Mouse (Mus musculus) forebrain, embryonic 13.5 days (tissue): ENCODE measurements around the gene 9530002B09Rik. TPM values are rescaled to one million over a fixed set of nuclear protein-coding genes. Genes with fewer than 3 reads are reported as not detected.

Experiments used
- ATAC-seq: fragments of 200-750 bp; cut with Nextera tagmentation; 2 replicates; pipeline ENCODE4 v1.8.0; 2017
- H3K27ac ChIP-seq: fragments of 300-500 bp; sonication (generic); 2 replicates; pipeline ENCODE4 v1.5.1; 2015; ENCODE audit warnings: inconsistent platforms, mild to moderate bottlenecking, moderate library complexity
- H3K27me3 ChIP-seq: fragments of 300-500 bp; sonication (generic); 2 replicates; pipeline ENCODE4 v1.6.1; 2015; ENCODE audit warnings: mild to moderate bottlenecking, inconsistent platforms
- H3K36me3 ChIP-seq: fragments of 300-500 bp; sonication (generic); 2 replicates; pipeline ENCODE4 v1.6.1; 2015; ENCODE audit warnings: mild to moderate bottlenecking, inconsistent platforms; ENCODE audit not compliant: poor library complexity, severe bottlenecking
- H3K4me1 ChIP-seq: fragments of 300-500 bp; sonication (generic); 2 replicates; pipeline ENCODE4 v1.6.1; 2015; ENCODE audit warnings: inconsistent platforms
- H3K4me2 ChIP-seq: fragments of 300-500 bp; sonication (generic); 2 replicates; pipeline ENCODE4 v1.6.1; 2015; ENCODE audit warnings: inconsistent platforms, mild to moderate bottlenecking, moderate library complexity
- H3K4me3 ChIP-seq: fragments of 300-500 bp; sonication (generic); 2 replicates; pipeline ENCODE4 v1.5.1; 2015; ENCODE audit warnings: mild to moderate bottlenecking, inconsistent platforms
- H3K9ac ChIP-seq: fragments of 300-500 bp; sonication (generic); 2 replicates; pipeline ENCODE4 v1.6.1; 2015; ENCODE audit warnings: mild to moderate bottlenecking, inconsistent platforms
- H3K9me3 ChIP-seq: fragments of 300-500 bp; sonication (generic); replicated peaks from 2 replicates; pipeline ENCODE4 v1.6.1; 2016; ENCODE audit warnings: inconsistent platforms
- polyA plus RNA-seq: library from polyadenylated mRNA; unstranded; fragments of >200 nt; fragmentation: Nextera tagmentation; extraction: Ambion mirVana; gene quantifications from 2 replicates; pipeline ENCODE4 v1.2.1, GENCODE M21; 2015

Gene 9530002B09Rik
- polyA plus RNA-seq, result not detected in 2 replicates

GRCm38 (mm10) chr4:122688975-122689374 lies at the start of gene 9530002B09Rik:
9530002B09Rik (plus strand) TSS chr4:122689275.
- H3K4me1 ChIP-seq, result no peaks in the 10 kb centered on the region
- no peak within 1 kb of the TSS for H3K27ac ChIP-seq
- H3K4me2 ChIP-seq, result no peak within 1 kb of the TSS
- H3K9ac ChIP-seq, result no peak within 1 kb of the TSS
- no peaks in the 10 kb centered on the region for H3K36me3 ChIP-seq
- no peak within 1 kb of the TSS for H3K4me3 ChIP-seq
- ATAC-seq, result no peak
- H3K27me3 ChIP-seq, result no peaks in the 10 kb centered on the region
- peaks cover 26% of the 10 kb centered on the region for H3K9me3 ChIP-seq

Other genes starting within 250 kb of the 9530002B09Rik start
- gene Ppt1, start 147.0 kb downstream of the 9530002B09Rik start, polyA plus RNA-seq, result 71.1 and 73.2 TPM in 2 replicates
- 70.7 and 71.3 TPM in 2 replicates for gene Cap1, start 196.8 kb downstream of the 9530002B09Rik start, polyA plus RNA-seq